Mouse (Mus musculus): ENCODE results near the gene Macf1. TPM values are rescaled to one million over a fixed set of nuclear protein-coding genes. Genes with fewer than 3 reads are reported as not detected.

Gene Macf1
- polyA plus RNA-seq, 1 experiment from 2014 or later = 28.9 TPM

- no peak for TF ChIP-seq EP300 (optimal IDR thresholded peaks at IDR 0.05)
- peak; percentile 10; the same call in 1 of the 2 replicates for TF ChIP-seq CTCF (IDR thresholded peaks at IDR 0.05; ENCODE audit: low read depth)
- Histone ChIP-seq H3K4me1 (replicated peaks; ENCODE audit: control insufficient read depth, insufficient read depth) (no peaks in the 10 kb centered on the region), H3K36me3 (ENCODE audit: control insufficient read depth, insufficient read depth, low read length) (peaks cover 21% of the 10 kb centered on the region; the same call in 1 of the 2 replicates), H3K27ac (replicated peaks) (peak overlapping the region; percentile 87), H3K9ac (ENCODE audit: low read length) (no peak overlapping the region; the same call in 1 of the 2 replicates), H3K9me3 (ENCODE audit: control insufficient read depth, low read length) (no peaks in the 10 kb centered on the region), H3K4me3 (ENCODE audit: low read depth, low read length) (no peak overlapping the region), H3K4me2 (replicated peaks; ENCODE audit: low read depth) (peak overlapping the region; percentile 26; the same call in 1 of the 2 replicates), H3K27me3 (ENCODE audit: control insufficient read depth, insufficient read depth, low read length) (no peaks in the 10 kb centered on the region)
- peak; percentile 83 for ATAC-seq (ENCODE audit: low FRiP score, low TSS enrichment)
- no peak for DNase-seq (ENCODE audit: low spot score)
- 43% methylated on average over 8 of the region's 8 CpGs for WGBS
These were observed 205.3 kb downstream of the Macf1 start for GRCm38 (mm10) chr4:123478655-123479433.

GRCm38 (mm10) chr4:123465799-123466198, 218.4 kb downstream of the Macf1 start:
- ATAC-seq (ENCODE audit: low FRiP score, low TSS enrichment) = no peak
- 44% methylated on average over 1 of the region's 1 CpGs for WGBS

DNA sequence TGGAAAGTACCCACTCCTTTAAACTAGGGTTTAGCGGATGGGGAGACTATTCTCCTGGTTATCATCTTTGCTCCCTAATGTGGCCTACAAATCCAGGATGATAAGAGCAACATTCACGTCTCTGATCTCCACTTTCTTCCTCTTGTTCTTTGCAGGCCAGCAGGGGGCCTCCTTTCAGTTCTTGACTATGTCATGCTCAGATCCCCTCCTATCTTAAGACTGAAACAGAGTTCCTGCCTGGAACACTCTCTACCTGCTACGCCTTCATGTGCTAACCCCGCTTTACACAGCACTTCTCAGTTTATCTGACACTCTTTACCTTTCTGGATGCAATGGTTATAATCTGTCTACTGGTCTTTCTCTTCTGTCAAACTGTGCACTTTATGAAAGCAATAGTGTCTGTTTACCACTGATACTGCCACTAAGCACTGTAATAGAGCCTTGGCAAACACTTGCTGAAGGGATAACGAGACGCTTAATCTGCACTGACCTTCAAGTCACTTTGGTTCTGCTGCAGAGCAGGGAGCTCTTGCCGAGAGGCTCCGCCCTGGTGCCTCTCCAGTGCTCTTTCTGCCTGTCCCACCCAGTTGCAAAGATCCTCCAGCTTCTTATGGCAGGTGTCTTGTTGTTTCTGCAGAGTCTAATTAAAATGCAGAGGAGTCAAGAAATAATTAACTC, 223.4 kb downstream of the Macf1 start:
- Histone ChIP-seq H3K9ac (ENCODE audit: low read length) (no peak overlapping the region), H3K9me3 (ENCODE audit: control insufficient read depth, low read length) (no peaks in the 10 kb centered on the region), H3K4me3 (ENCODE audit: low read depth, low read length) (no peak overlapping the region), H3K4me1 (replicated peaks; ENCODE audit: control insufficient read depth, insufficient read depth) (no peaks in the 10 kb centered on the region), H3K27ac (replicated peaks) (no peak overlapping the region), H3K4me2 (replicated peaks; ENCODE audit: low read depth) (no peak overlapping the region), H3K27me3 (ENCODE audit: control insufficient read depth, insufficient read depth, low read length) (no peaks in the 10 kb centered on the region), H3K36me3 (ENCODE audit: control insufficient read depth, insufficient read depth, low read length) (peaks cover 20% of the 10 kb centered on the region)
- ATAC-seq (ENCODE audit: low FRiP score, low TSS enrichment) (no peak), DNase-seq (ENCODE audit: low spot score) (peak; percentile 14)
- TF ChIP-seq EP300 (optimal IDR thresholded peaks at IDR 0.05) = no peak
- TF ChIP-seq CTCF (IDR thresholded peaks at IDR 0.05; ENCODE audit: low read depth) = peak; percentile 69
- WGBS = 64% methylated on average over 8 of the region's 8 CpGs

More at GRCm38 (mm10) chr4:123465799-123466198, 218.4 kb downstream of the Macf1 start:
- H3K9me3 ChIP-seq (ENCODE audit: control insufficient read depth, low read length) = no peaks in the 10 kb centered on the region
- no peak overlapping the region for H3K4me2 ChIP-seq (replicated peaks; ENCODE audit: low read depth)
- H3K4me3 ChIP-seq (ENCODE audit: low read depth, low read length) = no peak overlapping the region
- no peak overlapping the region for H3K9ac ChIP-seq (ENCODE audit: low read length)
- TF ChIP-seq EP300 (optimal IDR thresholded peaks at IDR 0.05) (no peak), CTCF (IDR thresholded peaks at IDR 0.05; ENCODE audit: low read depth) (no peak)
- H3K4me1 ChIP-seq (replicated peaks; ENCODE audit: control insufficient read depth, insufficient read depth) = no peaks in the 10 kb centered on the region
- DNase-seq (ENCODE audit: low spot score) = no peak
- peaks cover 8% of the 10 kb centered on the region; the same call in 1 of the 2 replicates for H3K36me3 ChIP-seq (ENCODE audit: control insufficient read depth, insufficient read depth, low read length)
- no peak overlapping the region for H3K27ac ChIP-seq (replicated peaks)
- H3K27me3 ChIP-seq (ENCODE audit: control insufficient read depth, insufficient read depth, low read length) = no peaks in the 10 kb centered on the region

DNA sequence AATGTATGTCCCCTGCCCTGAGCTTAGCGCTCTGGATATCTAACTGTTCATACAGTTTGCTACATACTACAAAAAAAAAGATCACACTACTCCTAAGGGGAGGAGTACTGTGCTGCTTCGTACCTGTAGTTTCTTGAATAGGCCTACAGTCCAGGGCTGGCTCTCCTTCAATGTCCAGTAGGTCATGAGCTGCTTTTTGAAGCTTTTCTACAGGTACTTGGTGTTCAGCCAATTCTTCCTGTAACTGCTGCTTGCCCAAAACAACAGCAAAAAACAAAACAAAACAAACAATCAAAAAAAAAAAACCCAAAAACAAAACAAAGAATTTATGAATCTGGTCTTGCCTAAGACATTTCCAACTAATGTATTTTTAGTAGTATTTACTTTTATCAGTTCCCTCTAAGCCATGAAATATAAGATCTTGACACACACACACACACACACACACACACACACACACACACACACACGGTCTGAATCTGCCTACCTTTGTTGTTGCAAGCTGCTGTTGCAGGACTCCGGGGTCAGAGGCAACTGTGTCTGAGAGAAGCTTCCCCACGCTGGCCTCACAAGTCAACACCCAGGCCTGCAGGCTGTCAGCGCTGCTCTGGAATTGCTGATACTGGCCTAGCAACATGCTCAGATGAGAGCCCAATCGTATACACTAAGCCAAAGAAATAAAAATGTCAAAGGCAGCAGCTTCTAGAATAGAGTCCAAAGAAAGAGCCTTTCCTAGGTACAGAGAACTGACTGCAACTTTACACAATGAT, 229.1 kb downstream of the Macf1 start:
- TF ChIP-seq CTCF (IDR thresholded peaks at IDR 0.05; ENCODE audit: low read depth) = no peak
- TF ChIP-seq EP300 (optimal IDR thresholded peaks at IDR 0.05) = no peak
- Histone ChIP-seq H3K27ac (replicated peaks) (no peak overlapping the region), H3K4me3 (ENCODE audit: low read depth, low read length) (no peak overlapping the region), H3K9me3 (ENCODE audit: control insufficient read depth, low read length) (no peaks in the 10 kb centered on the region), H3K27me3 (ENCODE audit: control insufficient read depth, insufficient read depth, low read length) (no peaks in the 10 kb centered on the region), H3K9ac (ENCODE audit: low read length) (0 out of 2 replicates have a peak overlapping the region, but pooled peaks have one; percentile 27), H3K4me1 (replicated peaks; ENCODE audit: control insufficient read depth, insufficient read depth) (no peaks in the 10 kb centered on the region), H3K4me2 (replicated peaks; ENCODE audit: low read depth) (no peak overlapping the region), H3K36me3 (ENCODE audit: control insufficient read depth, insufficient read depth, low read length) (peaks cover 33% of the 10 kb centered on the region)
- peak; percentile 14 for DNase-seq (ENCODE audit: low spot score)
- 71% methylated on average over 7 of the region's 7 CpGs for WGBS
- no peak for ATAC-seq (ENCODE audit: low FRiP score, low TSS enrichment)

DNA sequence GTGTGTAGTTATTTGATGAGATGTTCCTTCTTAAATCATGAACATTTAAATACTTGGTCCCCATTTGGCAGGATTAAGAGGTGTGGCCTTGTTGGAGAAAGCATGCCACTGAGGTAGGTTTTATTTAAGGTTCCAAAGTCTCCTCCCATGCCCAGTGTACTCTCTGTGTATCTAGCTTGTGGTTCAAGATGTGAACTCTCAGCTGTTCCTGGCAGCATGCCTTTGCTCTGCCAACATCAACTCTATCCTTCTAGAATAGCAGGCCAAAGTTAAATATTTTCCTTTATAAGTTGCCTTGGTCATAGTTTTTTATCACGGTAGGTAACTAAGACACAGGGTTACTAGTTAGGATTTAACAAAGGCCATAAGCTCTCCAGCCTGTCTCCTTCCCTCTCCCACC, 230.4 kb downstream of the Macf1 start:
- Histone ChIP-seq H3K4me2 (replicated peaks; ENCODE audit: low read depth) (no peak overlapping the region), H3K27ac (replicated peaks) (no peak overlapping the region), H3K9me3 (ENCODE audit: control insufficient read depth, low read length) (no peaks in the 10 kb centered on the region), H3K9ac (ENCODE audit: low read length) (no peak overlapping the region), H3K4me1 (replicated peaks; ENCODE audit: control insufficient read depth, insufficient read depth) (no peaks in the 10 kb centered on the region), H3K4me3 (ENCODE audit: low read depth, low read length) (no peak overlapping the region), H3K36me3 (ENCODE audit: control insufficient read depth, insufficient read depth, low read length) (peaks cover 39% of the 10 kb centered on the region), H3K27me3 (ENCODE audit: control insufficient read depth, insufficient read depth, low read length) (no peaks in the 10 kb centered on the region)
- ATAC-seq (ENCODE audit: low FRiP score, low TSS enrichment) (no peak), DNase-seq (ENCODE audit: low spot score) (peak; percentile 21)
- WGBS = 62% methylated on average over 1 of the region's 1 CpGs
- TF ChIP-seq CTCF (IDR thresholded peaks at IDR 0.05; ENCODE audit: low read depth) = no peak
- no peak for TF ChIP-seq EP300 (optimal IDR thresholded peaks at IDR 0.05)

Measured in stomach, postnatal 0 days (tissue).